Mouse (Mus musculus) kidney, embryonic 15.5 days (tissue): ENCODE measurements at regions not wholly inside any gene's neighbourhood (a gene's known extent, or its start where the extent isn't known, plus 50 kb on each side); places are given as distances from the start of the nearest gene placed in this dataset.

Source experiments
- ATAC-seq: fragments of 200-750 bp; cut with Nextera tagmentation; replicated peaks from 2 replicates; pipeline ENCODE4 v1.8.0; 2017; ENCODE audit warnings: moderate TSS enrichment; ENCODE audit not compliant: low FRiP score
- H3K27ac ChIP-seq: fragments of 300-500 bp; sonication (generic); 2 replicates; pipeline ENCODE4 v1.5.1; 2015; ENCODE audit warnings: mild to moderate bottlenecking, inconsistent platforms
- H3K27me3 ChIP-seq: fragments of 300-500 bp; sonication (generic); 2 replicates; pipeline ENCODE4 v1.6.1; 2015; ENCODE audit warnings: inconsistent platforms
- H3K36me3 ChIP-seq: fragments of 300-500 bp; sonication (generic); 2 replicates; pipeline ENCODE4 v1.6.1; 2015; ENCODE audit warnings: inconsistent platforms
- H3K4me1 ChIP-seq: fragments of 300-500 bp; sonication (generic); 2 replicates; pipeline ENCODE4 v1.6.1; 2015; ENCODE audit warnings: inconsistent platforms
- H3K4me2 ChIP-seq: fragments of 300-500 bp; sonication (generic); 2 replicates; pipeline ENCODE4 v1.6.1; 2015; ENCODE audit warnings: moderate library complexity, mild to moderate bottlenecking, inconsistent platforms
- H3K4me3 ChIP-seq: fragments of 300-500 bp; sonication (generic); replicated peaks from 2 replicates; pipeline ENCODE4 v1.5.1; 2015; ENCODE audit warnings: mild to moderate bottlenecking, inconsistent platforms
- H3K9ac ChIP-seq: fragments of 300-500 bp; sonication (generic); 2 replicates; pipeline ENCODE4 v1.6.1; 2015; ENCODE audit warnings: mild to moderate bottlenecking, inconsistent platforms
- H3K9me3 ChIP-seq: fragments of 300-500 bp; sonication (generic); replicated peaks from 2 replicates; pipeline ENCODE4 v1.6.1; 2016; ENCODE audit warnings: inconsistent platforms
- WGBS: fragments of 180-500 bp; shearing (Covaris S2); methylation state at CpG from one replicate; pipeline ENCODE4 v1.1.7; 2015; ENCODE audit warnings: mixed read lengths; 5-methylcytosine and 5-hydroxymethylcytosine counted together

DNA sequence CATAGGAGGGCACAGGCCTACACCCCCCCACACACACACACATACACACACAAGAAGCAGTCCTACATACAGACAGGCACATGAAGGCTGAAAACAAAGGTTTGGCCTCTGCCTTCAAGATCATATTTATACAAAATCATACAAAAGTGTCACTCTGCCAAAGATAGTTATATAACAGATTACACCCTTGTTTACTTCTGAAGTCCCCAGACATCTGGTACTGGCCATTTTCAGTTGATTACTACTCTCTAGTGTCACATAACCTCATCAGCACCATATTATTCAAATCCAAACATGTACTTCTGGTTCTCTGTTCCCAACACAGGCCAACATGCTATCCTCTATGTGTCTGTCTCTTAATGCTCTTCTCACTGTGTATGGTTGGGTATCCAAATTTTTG lies 619.7 kb downstream of the Nova1 start:
- ATAC-seq, result no peak
- Histone ChIP-seq H3K4me3 (no peak overlapping the region), H3K9ac (no peak overlapping the region), H3K4me1 (no peaks in the 10 kb centered on the region), H3K4me2 (no peak overlapping the region), H3K27ac (no peak overlapping the region), H3K9me3 (no peaks in the 10 kb centered on the region), H3K36me3 (no peaks in the 10 kb centered on the region), H3K27me3 (no peaks in the 10 kb centered on the region)

DNA sequence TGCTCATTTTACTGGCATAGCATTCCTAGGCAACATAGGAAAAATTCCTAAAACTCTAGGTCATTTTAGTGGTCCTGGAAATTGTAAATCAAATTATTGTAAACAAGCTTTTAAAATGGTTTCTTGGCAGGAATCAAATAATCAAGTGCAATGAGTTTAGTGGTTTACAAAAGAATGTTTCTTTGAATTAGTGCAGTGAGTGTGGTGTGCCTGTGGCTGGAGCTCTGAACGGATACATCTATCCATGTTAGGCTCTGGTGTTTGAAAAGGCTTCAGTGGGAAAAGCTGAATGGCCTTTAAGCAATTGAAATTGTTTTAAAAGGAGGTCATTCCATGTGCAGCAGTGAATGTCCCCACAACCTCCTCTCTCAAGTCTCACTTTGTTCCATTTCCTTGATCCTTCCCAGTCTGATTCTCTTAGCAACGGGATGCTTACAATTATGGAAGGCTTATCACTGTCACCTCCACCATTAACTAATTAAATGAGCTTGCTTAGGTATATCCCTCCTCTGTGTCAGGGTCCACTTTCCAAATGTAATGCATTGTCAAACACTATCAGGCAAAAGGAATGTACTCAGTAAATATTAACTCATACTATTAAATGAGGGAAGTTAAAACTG lies 621.1 kb downstream of the Nova1 start:
- 61% methylated on average over 2 of the region's 2 CpGs for whole genome bisulfite sequencing
- no peak overlapping the region for H3K27ac ChIP-seq
- ATAC-seq, result no peak
- H3K4me2 ChIP-seq, result no peak overlapping the region
- H3K27me3 ChIP-seq, result no peaks in the 10 kb centered on the region
- no peaks in the 10 kb centered on the region for H3K36me3 ChIP-seq
- no peaks in the 10 kb centered on the region for H3K4me1 ChIP-seq
- no peaks in the 10 kb centered on the region for H3K9me3 ChIP-seq
- H3K4me3 ChIP-seq, result no peak overlapping the region
- no peak overlapping the region for H3K9ac ChIP-seq

DNA sequence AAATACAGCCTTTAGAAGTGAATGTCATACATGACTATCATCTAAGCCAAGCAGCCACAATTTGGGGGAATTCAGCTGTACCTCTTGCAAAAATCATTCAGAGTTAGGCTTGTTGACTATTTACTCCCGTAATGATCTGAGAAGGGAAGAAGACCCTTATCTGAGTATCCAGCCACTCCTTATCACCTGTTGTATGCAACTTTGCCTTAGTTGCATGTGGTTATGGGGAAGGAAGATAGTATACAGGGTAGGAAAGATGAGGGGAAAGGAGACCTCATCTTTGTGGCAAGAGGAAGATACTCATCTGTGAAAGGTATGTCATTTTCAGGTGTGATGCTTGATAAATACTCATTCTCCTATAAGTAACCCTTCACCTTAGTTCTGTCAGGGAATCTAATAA lies 624.6 kb downstream of the Nova1 start:
- H3K36me3 ChIP-seq, result no peaks in the 10 kb centered on the region
- H3K9me3 ChIP-seq, result no peaks in the 10 kb centered on the region
- no peak overlapping the region for H3K4me3 ChIP-seq
- 93% methylated on average over 1 of the region's 1 CpGs for WGBS
- H3K4me1 ChIP-seq, result no peaks in the 10 kb centered on the region
- no peaks in the 10 kb centered on the region for H3K27me3 ChIP-seq
- no peak for ATAC-seq
- no peak overlapping the region for H3K27ac ChIP-seq
- H3K4me2 ChIP-seq, result no peak overlapping the region
- H3K9ac ChIP-seq, result no peak overlapping the region
